Mouse (Mus musculus): ENCODE data around the gene Cst8. TPM values are rescaled to one million over a fixed set of nuclear protein-coding genes. Genes with fewer than 3 reads are reported as not detected.
A peak's percentile ranks its signal among the peaks of the same experiment; 100 is the strongest.

Gene Cst8
- polyA plus RNA-seq (2012; fragmentation: generic; extraction: Trizol) = not detected

DNA sequence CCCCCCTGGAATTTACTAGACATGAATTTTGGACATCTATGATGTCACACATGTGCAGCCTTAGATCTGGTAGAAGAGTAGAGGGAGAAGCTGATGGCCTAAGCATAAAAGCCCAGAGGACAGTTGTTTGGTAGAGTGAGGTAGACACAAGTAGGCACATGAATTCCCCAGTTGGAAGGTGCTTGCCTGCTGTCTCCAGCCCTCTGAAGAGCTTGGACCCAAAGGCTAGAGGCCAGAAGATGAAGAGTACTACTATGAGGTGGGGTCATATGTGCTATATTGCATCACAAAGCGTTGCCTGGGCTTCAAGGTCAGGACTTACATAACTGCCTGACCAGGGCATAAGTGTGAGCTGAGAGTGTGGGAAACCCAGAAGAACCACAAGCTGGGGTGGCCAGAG, at the start of gene Cst8:
TSS of gene Cst8 (plus strand) at position 301 of the 400 bp plus-strand sequence.
- Histone ChIP-seq H3ac (ENCODE audit: control insufficient read depth, insufficient read length) (no peak within 1 kb of the TSS), H3K36me3 (ENCODE audit: control insufficient read depth, insufficient read depth) (no peaks in the 10 kb centered on the region), H3K4me2 (ENCODE audit: low read depth) (no peak within 1 kb of the TSS), H3K79me2 (ENCODE audit: control insufficient read depth, insufficient read depth) (no peaks in the 10 kb centered on the region), H3K27me3 (ENCODE audit: control insufficient read depth, insufficient read depth, insufficient read length) (no peaks in the 10 kb centered on the region), H3K4me3 (no peak within 1 kb of the TSS)
- no peak for TF ChIP-seq REST (IDR thresholded peaks at IDR 0.05; ENCODE audit: insufficient read depth, insufficient read length)
- TF ChIP-seq POLR2A (IDR thresholded peaks at IDR 0.05; ENCODE audit: insufficient read length, low read depth) = no peak
- TF ChIP-seq CEBPB (IDR thresholded peaks at IDR 0.05; ENCODE audit: insufficient read depth, poor library complexity, severe bottlenecking) = no peak
- TF ChIP-seq TCF12 (IDR thresholded peaks at IDR 0.05; ENCODE audit: insufficient read depth, poor library complexity, severe bottlenecking) = no peak
- no peak for TF ChIP-seq SRF (IDR thresholded peaks at IDR 0.05; ENCODE audit: control insufficient read depth, insufficient read length, low read depth)
- TF ChIP-seq MYOG (IDR thresholded peaks at IDR 0.05; ENCODE audit: control insufficient read depth in 1 of 3, insufficient read depth in 1 of 3, insufficient read length in 2 of 3, low read depth in 2 of 3) = no peak
- TF ChIP-seq MYOD1 (IDR thresholded peaks at IDR 0.05; ENCODE audit: control insufficient read depth in 1 of 3, insufficient read length in 2 of 3, low read depth in 2 of 3) = no peak
- no peak for TF ChIP-seq POLR2AphosphoS2 (IDR thresholded peaks at IDR 0.05; ENCODE audit: insufficient read length, low read depth)
- TF ChIP-seq USF1 (IDR thresholded peaks at IDR 0.05; ENCODE audit: low read depth) = no peak
- TF ChIP-seq E2F4 (IDR thresholded peaks at IDR 0.05; ENCODE audit: insufficient read depth) = no peak
- no peak for TF ChIP-seq MAX (IDR thresholded peaks at IDR 0.05; ENCODE audit: low read depth)
- TF ChIP-seq TCF3 (IDR thresholded peaks at IDR 0.05; ENCODE audit: insufficient read length, low read depth) = no peak

DNA sequence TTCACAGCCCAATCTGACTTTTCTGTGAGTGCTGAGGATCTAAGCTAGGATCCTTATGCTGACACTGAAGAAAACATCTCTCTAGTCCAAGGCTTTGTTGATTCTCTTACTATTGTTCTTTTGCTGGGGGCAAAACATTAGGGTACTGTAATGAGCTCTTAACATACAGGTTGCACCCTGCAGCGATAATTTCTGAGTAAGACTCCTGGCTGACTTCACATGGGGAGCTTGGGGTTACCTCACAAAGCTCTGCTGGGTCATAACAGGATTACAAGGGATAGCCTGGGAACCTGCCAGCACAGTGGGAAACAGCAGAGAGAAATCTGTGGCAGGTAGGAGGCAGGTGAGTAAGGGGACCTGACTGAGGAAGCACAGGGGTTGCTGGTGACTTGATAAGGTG, 48.5 kb upstream of the Cst8 start, which contains the start of gene Cstl1:
TSS of gene Cstl1 (plus strand) at position 301 of the 400 bp plus-strand sequence.
- H3ac ChIP-seq (ENCODE audit: control insufficient read depth, insufficient read length) = no peak within 1 kb of the TSS
- no peak within 1 kb of the TSS for H3K4me3 ChIP-seq
- H3K79me2 ChIP-seq (ENCODE audit: control insufficient read depth, insufficient read depth) = no peaks in the 10 kb centered on the region
- no peaks in the 10 kb centered on the region for H3K27me3 ChIP-seq (ENCODE audit: control insufficient read depth, insufficient read depth, insufficient read length)
- no peaks in the 10 kb centered on the region for H3K36me3 ChIP-seq (ENCODE audit: control insufficient read depth, insufficient read depth)
- TF ChIP-seq TCF3 (IDR thresholded peaks at IDR 0.05; ENCODE audit: insufficient read length, low read depth) = no peak
- no peak for TF ChIP-seq REST (IDR thresholded peaks at IDR 0.05; ENCODE audit: insufficient read depth, insufficient read length)
- no peak for TF ChIP-seq MAX (IDR thresholded peaks at IDR 0.05; ENCODE audit: low read depth)
- TF ChIP-seq E2F4 (IDR thresholded peaks at IDR 0.05; ENCODE audit: insufficient read depth) = no peak
- no peak for TF ChIP-seq SRF (IDR thresholded peaks at IDR 0.05; ENCODE audit: control insufficient read depth, insufficient read length, low read depth)
- no peak for TF ChIP-seq POLR2A (IDR thresholded peaks at IDR 0.05; ENCODE audit: insufficient read length, low read depth)
- no peak for TF ChIP-seq POLR2AphosphoS2 (IDR thresholded peaks at IDR 0.05; ENCODE audit: insufficient read length, low read depth)
- TF ChIP-seq CEBPB (IDR thresholded peaks at IDR 0.05; ENCODE audit: insufficient read depth, poor library complexity, severe bottlenecking) = no peak
- TF ChIP-seq USF1 (IDR thresholded peaks at IDR 0.05; ENCODE audit: low read depth) = no peak
- TF ChIP-seq MYOD1 (IDR thresholded peaks at IDR 0.05; ENCODE audit: control insufficient read depth in 1 of 3, insufficient read length in 2 of 3, low read depth in 2 of 3) = no peak
- TF ChIP-seq MYOG (IDR thresholded peaks at IDR 0.05; ENCODE audit: control insufficient read depth in 1 of 3, insufficient read depth in 1 of 3, insufficient read length in 2 of 3, low read depth in 2 of 3) = no peak
- TF ChIP-seq TCF12 (IDR thresholded peaks at IDR 0.05; ENCODE audit: insufficient read depth, poor library complexity, severe bottlenecking) = no peak
- H3K4me2 ChIP-seq (ENCODE audit: low read depth) = no peak within 1 kb of the TSS

DNA sequence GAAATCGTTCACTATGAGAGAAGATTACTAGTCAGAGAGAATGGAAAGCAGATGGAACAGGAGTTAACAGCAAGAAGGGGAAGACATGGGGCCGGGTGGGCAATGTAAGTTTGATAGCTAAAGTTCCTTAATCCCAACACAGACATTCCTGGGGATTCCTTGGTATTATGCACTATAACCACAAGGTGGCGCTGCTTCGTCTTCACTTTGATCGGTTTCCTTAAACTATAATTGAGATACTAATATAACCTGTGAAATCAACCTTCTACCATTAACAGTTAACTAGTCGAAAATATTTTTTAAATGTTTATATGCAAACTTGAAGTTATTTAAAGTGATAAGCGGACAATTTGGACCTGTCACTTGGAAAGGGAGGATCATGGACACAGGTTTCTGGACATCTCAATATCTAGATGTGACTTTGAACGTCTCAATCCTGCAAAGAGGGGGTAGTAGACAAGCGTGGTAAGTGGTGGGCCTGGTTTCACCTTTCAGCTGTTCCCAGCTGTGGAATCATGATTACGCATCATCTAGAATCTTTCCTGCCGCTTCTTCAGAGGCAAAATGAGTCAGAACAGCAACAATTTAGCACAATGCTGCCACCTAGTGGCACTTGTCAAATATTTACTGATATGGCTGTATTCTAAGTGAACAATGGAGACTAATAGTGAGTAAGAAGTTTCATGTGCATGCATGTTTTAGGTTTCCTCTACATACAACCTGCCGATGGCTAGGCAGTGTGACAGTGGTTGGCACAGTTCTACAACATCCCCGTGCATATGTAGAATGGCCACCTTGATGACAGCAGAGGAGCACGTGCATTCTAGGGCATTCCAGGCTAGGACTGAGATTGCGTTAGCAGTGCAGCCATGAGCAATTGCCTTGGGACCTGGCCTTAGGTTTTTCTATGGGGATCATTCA, 46.4 kb upstream of the Cst8 start:
- H3ac ChIP-seq (ENCODE audit: control insufficient read depth, insufficient read length) = no peak overlapping the region
- peak overlapping the region; percentile 76 for H3K4me2 ChIP-seq (ENCODE audit: low read depth)
- TF ChIP-seq TCF3 (IDR thresholded peaks at IDR 0.05; ENCODE audit: insufficient read length, low read depth) = no peak
- no peak for TF ChIP-seq MYOD1 (IDR thresholded peaks at IDR 0.05; ENCODE audit: control insufficient read depth in 1 of 3, insufficient read length in 2 of 3, low read depth in 2 of 3)
- no peak for TF ChIP-seq REST (IDR thresholded peaks at IDR 0.05; ENCODE audit: insufficient read depth, insufficient read length)
- TF ChIP-seq E2F4 (IDR thresholded peaks at IDR 0.05; ENCODE audit: insufficient read depth) = no peak
- no peak for TF ChIP-seq POLR2AphosphoS2 (IDR thresholded peaks at IDR 0.05; ENCODE audit: insufficient read length, low read depth)
- no peak for TF ChIP-seq TCF12 (IDR thresholded peaks at IDR 0.05; ENCODE audit: insufficient read depth, poor library complexity, severe bottlenecking)
- no peak for TF ChIP-seq MYOG (IDR thresholded peaks at IDR 0.05; ENCODE audit: control insufficient read depth in 1 of 3, insufficient read depth in 1 of 3, insufficient read length in 2 of 3, low read depth in 2 of 3)
- TF ChIP-seq USF1 (IDR thresholded peaks at IDR 0.05; ENCODE audit: low read depth) = no peak
- no peak for TF ChIP-seq POLR2A (IDR thresholded peaks at IDR 0.05; ENCODE audit: insufficient read length, low read depth)
- no peak for TF ChIP-seq MAX (IDR thresholded peaks at IDR 0.05; ENCODE audit: low read depth)
- TF ChIP-seq SRF (IDR thresholded peaks at IDR 0.05; ENCODE audit: control insufficient read depth, insufficient read length, low read depth) = no peak
- TF ChIP-seq CEBPB (IDR thresholded peaks at IDR 0.05; ENCODE audit: insufficient read depth, poor library complexity, severe bottlenecking) = no peak
- no peaks in the 10 kb centered on the region for H3K36me3 ChIP-seq (ENCODE audit: control insufficient read depth, insufficient read depth)
- no peaks in the 10 kb centered on the region for H3K27me3 ChIP-seq (ENCODE audit: control insufficient read depth, insufficient read depth, insufficient read length)
- H3K79me2 ChIP-seq (ENCODE audit: control insufficient read depth, insufficient read depth) = no peaks in the 10 kb centered on the region
- H3K4me3 ChIP-seq = peak overlapping the region; percentile 9

GRCm38 (mm10) chr2:148754310-148754846, 44.2 kb upstream of the Cst8 start:
- H3K4me3 ChIP-seq = no peak overlapping the region
- H3K79me2 ChIP-seq (ENCODE audit: control insufficient read depth, insufficient read depth) = no peaks in the 10 kb centered on the region
- H3K36me3 ChIP-seq (ENCODE audit: control insufficient read depth, insufficient read depth) = no peaks in the 10 kb centered on the region
- TF ChIP-seq MYOG (IDR thresholded peaks at IDR 0.05; ENCODE audit: control insufficient read depth in 1 of 3, insufficient read depth in 1 of 3, insufficient read length in 2 of 3, low read depth in 2 of 3) = no peak
- peak; percentile 55 to 68 (median 63) for TF ChIP-seq MYOD1 (IDR thresholded peaks at IDR 0.05; ENCODE audit: control insufficient read depth in 1 of 3, insufficient read length in 2 of 3, low read depth in 2 of 3)
- TF ChIP-seq REST (IDR thresholded peaks at IDR 0.05; ENCODE audit: insufficient read depth, insufficient read length) = no peak
- peak overlapping the region; percentile 42 for H3K4me2 ChIP-seq (ENCODE audit: low read depth)
- no peaks in the 10 kb centered on the region for H3K27me3 ChIP-seq (ENCODE audit: control insufficient read depth, insufficient read depth, insufficient read length)
- no peak overlapping the region for H3ac ChIP-seq (ENCODE audit: control insufficient read depth, insufficient read length)
